Mouse (Mus musculus) limb, embryonic 10.5 days (tissue): ENCODE measurements around the gene Lef1. TPM values are rescaled to one million over a fixed set of nuclear protein-coding genes. Genes with fewer than 3 reads are reported as not detected.

Source experiments
- DNase-seq: peaks from one replicate; pipeline ENCODE4 v3.0.0-alpha.2; 2017; ENCODE audit warnings: low spot score
- H3K27ac ChIP-seq: fragments of 300-500 bp; sonication (generic); 2 replicates; pipeline ENCODE4 v1.5.1; 2016; ENCODE audit warnings: mild to moderate bottlenecking
- H3K27me3 ChIP-seq: fragments of 300-500 bp; sonication (generic); 2 replicates; pipeline ENCODE4 v1.6.1; 2016; ENCODE audit warnings: low read depth, mild to moderate bottlenecking; ENCODE audit not compliant: poor library complexity, severe bottlenecking
- H3K36me3 ChIP-seq: fragments of 300-500 bp; sonication (generic); 2 replicates; pipeline ENCODE4 v1.6.1; 2016; ENCODE audit warnings: mild to moderate bottlenecking, moderate library complexity
- H3K4me1 ChIP-seq: fragments of 300-500 bp; sonication (generic); 2 replicates; pipeline ENCODE4 v1.6.1; 2016
- H3K4me3 ChIP-seq: fragments of 300-500 bp; sonication (generic); 2 replicates; pipeline ENCODE4 v1.5.1; 2016; ENCODE audit warnings: mild to moderate bottlenecking, moderate library complexity
- H3K9me3 ChIP-seq: fragments of 300-500 bp; sonication (generic); replicated peaks from 2 replicates; pipeline ENCODE4 v1.6.1; 2016; ENCODE audit warnings: mild to moderate bottlenecking
- WGBS: fragments of 180-500 bp; shearing (Covaris S2); methylation state at CpG from one replicate; pipeline ENCODE4 v1.1.7; 2016; 5-methylcytosine and 5-hydroxymethylcytosine counted together
- polyA plus RNA-seq: library from polyadenylated mRNA; unstranded; fragments of >200 nt; fragmentation: Nextera tagmentation; extraction: Ambion mirVana; gene quantifications from 2 replicates; pipeline ENCODE4 v1.2.1, GENCODE M21; 2016

Gene Lef1
- polyA plus RNA-seq, 1 experiment from 2014 or later, result 60.1 TPM

DNA sequence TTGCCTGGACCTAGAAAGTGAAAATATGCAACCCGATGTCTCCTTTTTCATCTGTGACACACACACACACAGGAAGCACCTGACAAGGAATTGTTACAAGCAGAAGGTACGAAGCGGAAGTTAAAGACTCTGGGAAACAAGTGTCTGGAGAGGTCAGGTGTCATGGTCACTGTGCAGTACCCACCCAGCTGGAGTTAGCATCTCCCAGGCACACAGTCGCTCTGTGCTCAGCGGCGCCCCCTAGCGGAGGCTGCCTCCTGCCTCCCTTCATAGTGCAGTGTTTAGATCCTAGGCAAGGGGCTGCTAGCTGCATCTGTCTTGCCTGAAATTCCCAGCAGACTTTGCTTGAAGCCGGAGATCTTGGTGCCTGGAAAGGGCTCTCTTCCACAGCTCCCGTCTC is 104.6 kb downstream of the Lef1 start:
- 70% methylated on average over 9 of the region's 9 CpGs for WGBS
- DNase-seq, result peak; percentile 59
- no peaks in the 10 kb centered on the region for H3K27me3 ChIP-seq

DNA sequence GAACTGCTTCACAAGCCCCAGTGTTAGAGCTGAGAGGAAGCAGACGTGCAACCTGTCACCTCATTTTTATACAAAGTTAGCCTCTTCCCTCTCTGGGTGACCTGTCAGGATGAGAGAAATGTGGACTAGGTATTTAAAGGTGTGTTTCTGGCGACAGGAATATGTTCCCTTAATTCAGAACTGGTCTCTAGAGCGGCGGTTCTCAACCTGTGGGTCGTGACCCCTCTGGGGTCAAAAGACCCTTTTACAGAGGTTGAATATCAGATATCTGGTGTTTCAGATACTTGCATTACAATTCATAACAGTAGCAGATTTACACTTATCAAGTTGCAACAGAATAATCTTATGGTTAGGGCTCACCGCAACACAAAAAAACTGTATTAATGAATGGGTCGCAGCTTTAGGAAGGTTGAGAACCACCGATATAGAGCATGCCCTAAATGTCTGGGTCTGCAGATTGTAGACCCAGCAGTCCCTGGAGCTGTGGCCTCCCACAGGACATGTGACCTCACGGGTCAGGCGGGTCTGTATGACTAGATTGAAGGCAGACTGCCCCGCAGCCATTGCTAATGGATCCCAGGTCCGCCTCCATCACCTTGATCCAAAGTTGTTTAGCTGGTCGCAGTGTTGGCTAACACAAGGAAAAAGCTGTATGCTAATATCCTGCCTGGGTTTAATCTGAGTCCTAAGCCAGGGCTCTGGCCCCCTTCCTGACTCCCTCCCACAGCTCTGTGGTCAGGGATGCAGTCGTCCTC is 108.5 kb downstream of the Lef1 start:
- WGBS, result 58% methylated on average over 14 of the region's 14 CpGs
- Histone ChIP-seq H3K9me3 (no peaks in the 10 kb centered on the region), H3K4me3 (no peak overlapping the region), H3K36me3 (peaks cover 43% of the 10 kb centered on the region), H3K27ac (peak overlapping the region; percentile 70), H3K27me3 (no peaks in the 10 kb centered on the region), H3K4me1 (peaks cover 51% of the 10 kb centered on the region)
- no peak for DNase-seq

More for the DNA sequence above, 104.6 kb downstream of the Lef1 start:
- Histone ChIP-seq H3K9me3 (no peaks in the 10 kb centered on the region), H3K36me3 (peaks cover 41% of the 10 kb centered on the region), H3K4me1 (peaks cover 61% of the 10 kb centered on the region), H3K4me3 (no peak overlapping the region), H3K27ac (no peak overlapping the region; the same call in 1 of the 2 replicates)

DNA sequence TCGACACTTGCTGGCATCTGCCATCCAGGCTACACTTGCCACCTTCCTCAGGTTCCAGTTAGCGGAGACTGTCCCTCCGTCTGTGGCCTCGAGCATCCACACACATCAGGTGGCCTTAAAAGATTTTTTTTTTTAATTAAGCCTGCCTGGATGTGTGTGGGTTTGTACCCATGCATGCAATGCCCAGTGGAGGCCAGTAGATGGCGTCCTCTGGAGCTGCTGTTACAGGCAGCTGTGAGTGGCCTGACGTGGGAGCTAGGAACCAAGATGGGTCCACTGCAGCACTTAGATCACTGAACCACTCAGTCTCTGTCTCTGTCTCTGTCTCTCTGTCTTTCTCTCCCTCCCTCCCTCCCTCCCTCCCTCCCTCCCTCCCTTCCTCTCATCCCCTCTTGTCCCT is 117.8 kb downstream of the Lef1 start:
- H3K27ac ChIP-seq, result no peak overlapping the region

DNA sequence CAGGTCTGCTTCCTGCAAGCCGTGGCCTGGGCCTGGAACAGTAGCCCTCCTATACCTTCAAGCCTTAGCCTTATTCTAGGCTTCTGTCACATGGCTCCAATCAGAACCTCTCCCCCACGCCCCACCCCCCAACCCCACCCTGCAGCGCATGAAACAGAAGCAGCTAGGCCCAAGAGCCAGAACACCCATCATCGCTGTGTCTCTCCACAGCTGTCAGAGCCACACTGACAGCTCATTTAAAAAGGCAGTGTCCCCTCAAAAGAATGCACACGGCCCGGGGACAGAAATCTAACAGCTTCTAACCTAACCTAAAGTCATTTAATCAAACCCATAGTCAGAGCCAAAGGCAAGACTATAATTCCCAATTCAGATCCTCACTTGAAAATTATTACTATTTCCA is 126.8 kb downstream of the Lef1 start:
- no peak for DNase-seq
- 69% methylated on average over 6 of the region's 6 CpGs for WGBS
- H3K27ac ChIP-seq, result peak overlapping the region; percentile 76

More for the DNA sequence above, 117.8 kb downstream of the Lef1 start:
- H3K36me3 ChIP-seq, result peaks cover 37% of the 10 kb centered on the region
- H3K4me1 ChIP-seq, result peaks cover 17% of the 10 kb centered on the region
- WGBS, result 67% methylated on average over 6 of the region's 6 CpGs
- H3K27me3 ChIP-seq, result no peaks in the 10 kb centered on the region
- DNase-seq, result no peak
- H3K9me3 ChIP-seq, result no peaks in the 10 kb centered on the region
- no peak overlapping the region for H3K4me3 ChIP-seq

DNA sequence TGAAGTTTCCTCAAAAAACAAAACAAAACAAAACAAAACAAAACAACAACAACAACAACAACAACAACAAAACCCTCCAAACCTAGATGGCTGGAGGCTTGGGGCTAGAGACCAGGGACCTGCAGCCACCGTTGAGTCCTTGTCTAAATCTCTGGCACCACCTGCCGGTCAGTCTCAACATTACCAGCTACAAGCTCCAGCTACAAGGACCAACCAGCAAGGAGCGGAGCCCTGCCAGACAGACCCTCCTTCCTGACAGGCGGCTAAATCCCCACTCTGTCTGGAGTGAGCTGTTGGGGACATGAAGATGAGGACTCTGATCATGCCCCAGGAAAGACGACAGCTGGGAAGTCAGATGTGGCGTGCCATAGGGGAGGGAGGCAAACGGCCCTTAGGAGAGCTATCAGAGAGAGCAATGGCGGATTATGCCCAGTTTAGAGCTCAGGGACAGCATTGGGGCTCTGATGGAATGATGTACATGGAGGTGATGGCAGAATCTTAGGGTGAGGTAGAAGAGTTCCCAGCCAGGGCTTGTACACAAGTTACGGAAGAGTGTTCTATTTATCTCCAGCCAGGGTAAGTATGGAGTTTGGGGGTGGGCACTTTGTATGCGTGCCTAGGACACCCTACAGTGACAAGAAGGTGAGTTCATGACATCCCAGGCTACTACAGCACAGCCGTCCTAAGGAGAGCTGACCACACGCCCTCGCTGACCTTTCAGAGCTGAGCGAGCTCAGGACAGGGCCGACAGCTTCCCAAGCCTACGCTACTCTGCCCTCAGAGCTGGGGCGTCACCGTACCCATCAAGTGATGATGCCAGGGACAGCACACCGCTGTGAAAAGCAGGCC is 127.7 kb downstream of the Lef1 start:
- no peak overlapping the region; the same call in 1 of the 2 replicates for H3K27ac ChIP-seq
- 58% methylated on average over 19 of the region's 19 CpGs for WGBS
- peak; percentile 92 for DNase-seq
- H3K36me3 ChIP-seq, result peaks cover 38% of the 10 kb centered on the region
- H3K27me3 ChIP-seq, result no peaks in the 10 kb centered on the region
- no peak overlapping the region for H3K4me3 ChIP-seq
- peaks cover 17% of the 10 kb centered on the region for H3K4me1 ChIP-seq
- no peaks in the 10 kb centered on the region for H3K9me3 ChIP-seq

More for the DNA sequence above, 126.8 kb downstream of the Lef1 start:
- peaks cover 38% of the 10 kb centered on the region for H3K36me3 ChIP-seq
- no peak overlapping the region for H3K4me3 ChIP-seq
- H3K4me1 ChIP-seq, result peaks cover 18% of the 10 kb centered on the region
- H3K9me3 ChIP-seq, result no peaks in the 10 kb centered on the region
- H3K27me3 ChIP-seq, result no peaks in the 10 kb centered on the region

DNA sequence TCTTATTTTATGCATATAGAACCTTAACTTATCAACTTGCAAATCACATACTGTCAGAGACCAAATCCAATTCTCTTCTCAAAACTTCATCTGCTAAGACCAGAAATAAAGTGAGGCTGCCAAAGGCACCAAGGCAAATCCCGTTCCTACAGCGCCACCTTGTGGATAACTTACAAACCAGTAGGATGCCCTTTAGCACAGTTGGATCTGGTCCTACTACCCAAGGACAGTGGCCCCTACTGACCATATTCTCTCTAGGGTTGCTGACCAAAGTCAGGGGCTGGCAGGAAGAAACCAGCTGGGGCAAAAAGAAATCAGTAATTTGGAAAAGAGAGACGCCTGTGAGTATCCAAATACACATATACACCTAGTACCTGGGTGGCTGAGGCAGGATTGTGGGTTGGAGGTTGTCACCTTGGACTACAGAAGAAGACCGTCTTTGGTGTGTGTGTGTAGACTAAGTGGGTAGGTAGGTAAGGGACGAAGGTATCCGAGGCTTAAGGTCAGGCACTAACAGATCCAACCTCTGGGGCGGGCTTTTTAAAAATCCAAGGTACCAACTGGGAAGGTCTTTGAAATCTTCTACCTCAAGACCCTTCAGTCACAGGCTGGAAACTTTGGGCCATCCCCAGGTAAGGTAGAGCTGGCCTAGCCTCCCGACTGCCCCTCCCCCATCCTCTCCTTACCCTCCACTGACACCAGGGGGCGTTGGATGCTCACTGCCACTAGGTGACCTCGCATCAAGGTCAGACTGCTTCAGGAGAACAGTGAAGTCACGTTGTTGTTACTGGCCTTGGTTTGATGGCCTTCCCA is 135.7 kb downstream of the Lef1 start:
- peaks cover 34% of the 10 kb centered on the region for H3K4me1 ChIP-seq
- peak; percentile 75 for DNase-seq
- H3K9me3 ChIP-seq, result no peaks in the 10 kb centered on the region
- H3K36me3 ChIP-seq, result peaks cover 50% of the 10 kb centered on the region
- WGBS, result 59% methylated on average over 11 of the region's 11 CpGs
- no peak overlapping the region for H3K4me3 ChIP-seq
- H3K27ac ChIP-seq, result no peak overlapping the region
- no peaks in the 10 kb centered on the region for H3K27me3 ChIP-seq

DNA sequence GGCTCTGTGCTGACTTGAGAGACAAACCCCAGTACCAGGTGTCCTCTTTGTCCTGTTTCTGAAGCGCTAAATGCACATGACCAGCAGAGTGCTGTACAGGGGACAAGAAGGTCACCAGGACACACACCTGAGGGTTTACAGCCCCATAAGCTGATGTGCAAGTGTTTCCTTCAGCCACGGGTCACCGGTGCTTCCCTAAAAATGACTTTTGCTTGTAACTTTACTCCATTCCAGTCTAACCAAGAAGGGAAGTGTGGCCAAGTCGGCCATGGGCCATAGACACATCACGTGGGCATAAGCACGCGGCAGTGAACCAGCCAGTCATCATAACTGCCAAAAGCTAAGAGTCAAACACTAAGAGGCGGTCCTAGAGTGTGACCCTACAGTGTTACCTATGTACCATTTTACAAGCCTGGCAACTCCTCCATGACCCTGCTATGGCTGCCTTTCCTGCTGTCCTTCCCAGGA is 136.3 kb downstream of the Lef1 start:
- Histone ChIP-seq H3K9me3 (no peaks in the 10 kb centered on the region), H3K27ac (no peak overlapping the region), H3K27me3 (no peaks in the 10 kb centered on the region), H3K36me3 (peaks cover 45% of the 10 kb centered on the region), H3K4me3 (no peak overlapping the region), H3K4me1 (peaks cover 39% of the 10 kb centered on the region)
- no peak for DNase-seq
- WGBS, result 89% methylated on average over 8 of the region's 8 CpGs

DNA sequence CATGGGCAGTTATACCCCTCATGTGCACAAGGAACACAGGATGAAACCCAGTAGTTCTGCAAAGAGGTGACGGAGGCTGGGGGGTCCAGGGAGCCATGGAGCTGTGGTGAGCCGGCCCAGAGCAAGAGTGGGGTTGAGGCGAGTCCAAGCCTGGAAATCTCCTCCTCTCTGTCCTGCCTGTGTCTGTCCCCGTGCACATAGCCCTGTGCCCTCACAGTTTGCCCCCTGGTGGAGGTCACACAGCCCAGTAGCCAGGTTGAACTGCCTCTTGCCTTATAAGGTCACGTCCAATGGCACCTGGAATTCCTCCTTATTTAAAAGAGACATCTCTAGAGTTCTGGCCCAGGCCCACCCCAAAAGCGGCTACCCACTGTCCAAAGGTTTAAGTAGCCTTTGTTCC is 137.2 kb downstream of the Lef1 start:
- no peaks in the 10 kb centered on the region for H3K27me3 ChIP-seq
- H3K9me3 ChIP-seq, result no peaks in the 10 kb centered on the region
- peaks cover 39% of the 10 kb centered on the region for H3K4me1 ChIP-seq
- 83% methylated on average over 6 of the region's 6 CpGs for WGBS
- H3K36me3 ChIP-seq, result peaks cover 38% of the 10 kb centered on the region
- H3K4me3 ChIP-seq, result no peak overlapping the region
- no peak overlapping the region for H3K27ac ChIP-seq
- DNase-seq, result no peak

DNA sequence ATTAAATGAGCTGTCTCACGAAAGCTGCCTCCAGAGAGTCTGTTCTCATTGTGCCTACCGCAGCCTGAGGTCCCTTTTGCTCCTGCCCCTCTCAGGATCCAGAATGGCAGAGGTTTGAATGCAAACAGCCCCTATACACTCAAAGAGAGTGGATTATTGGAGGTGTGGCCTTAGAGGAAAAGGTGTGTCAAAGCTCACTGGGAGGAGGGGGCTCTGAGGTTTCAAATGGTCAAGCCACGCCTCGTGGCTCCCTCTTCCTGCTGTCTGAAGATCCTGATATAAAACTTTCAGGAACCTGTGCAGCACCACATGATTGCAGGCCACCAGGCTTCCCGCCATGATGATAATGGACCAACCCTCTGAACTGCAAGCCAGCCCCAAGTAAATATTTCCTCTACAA is 137.6 kb downstream of the Lef1 start:
- Histone ChIP-seq H3K27me3 (no peaks in the 10 kb centered on the region), H3K4me1 (peaks cover 34% of the 10 kb centered on the region), H3K4me3 (no peak overlapping the region), H3K36me3 (peaks cover 34% of the 10 kb centered on the region), H3K27ac (no peak overlapping the region), H3K9me3 (no peaks in the 10 kb centered on the region)
- WGBS, result 90% methylated on average over 5 of the region's 5 CpGs
- DNase-seq, result no peak

DNA sequence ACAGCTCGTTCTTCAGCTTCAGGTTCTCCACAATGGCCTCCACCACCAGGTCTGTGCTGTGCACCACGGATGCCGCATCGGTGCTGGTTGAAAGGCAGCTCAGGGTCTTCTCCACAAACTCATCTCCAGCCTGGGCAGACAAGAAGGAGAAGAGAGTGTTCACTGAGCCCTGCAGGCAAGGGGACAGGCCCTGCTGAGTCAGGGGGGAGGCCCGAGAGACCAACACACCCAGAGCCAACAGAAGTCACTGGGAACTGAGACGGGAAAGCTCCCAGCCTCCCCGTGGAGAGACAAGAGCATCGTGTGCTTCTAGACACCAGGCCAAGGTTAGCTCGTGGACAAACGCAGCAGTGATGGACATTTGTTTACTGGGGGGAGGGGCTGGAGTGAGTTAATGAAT is 138.2 kb downstream of the Lef1 start:
- 92% methylated on average over 10 of the region's 10 CpGs for WGBS
- Histone ChIP-seq H3K9me3 (no peaks in the 10 kb centered on the region), H3K36me3 (peaks cover 34% of the 10 kb centered on the region), H3K4me1 (peaks cover 29% of the 10 kb centered on the region), H3K27ac (0 out of 2 replicates have a peak overlapping the region, but pooled peaks have one; percentile 19), H3K4me3 (no peak overlapping the region), H3K27me3 (no peaks in the 10 kb centered on the region)
- DNase-seq, result no peak

DNA sequence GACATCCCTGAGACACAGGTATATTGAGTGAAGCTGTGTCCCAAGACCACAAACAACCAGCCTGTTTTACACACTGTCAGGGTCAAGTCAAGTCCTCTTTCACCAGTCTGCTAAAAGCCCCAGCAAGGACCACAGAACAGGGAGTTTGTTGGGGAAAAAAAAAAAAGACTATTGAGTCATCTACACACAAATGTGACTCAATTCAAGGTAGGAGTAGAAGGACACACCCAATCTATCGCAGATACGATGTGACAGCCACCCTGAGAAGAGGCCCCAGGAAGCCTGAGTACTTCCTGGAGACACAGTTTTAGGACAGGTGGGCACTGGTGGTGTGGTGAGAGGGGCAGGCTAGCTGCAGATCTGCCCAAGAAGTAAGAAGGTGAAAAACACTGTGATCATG is 140.0 kb downstream of the Lef1 start:
- WGBS, result 88% methylated on average over 2 of the region's 2 CpGs
- no peaks in the 10 kb centered on the region for H3K9me3 ChIP-seq
- peaks cover 44% of the 10 kb centered on the region for H3K36me3 ChIP-seq
- DNase-seq, result no peak
- peaks cover 10% of the 10 kb centered on the region for H3K4me1 ChIP-seq
- no peaks in the 10 kb centered on the region for H3K27me3 ChIP-seq
- no peak overlapping the region for H3K27ac ChIP-seq
- H3K4me3 ChIP-seq, result no peak overlapping the region

DNA sequence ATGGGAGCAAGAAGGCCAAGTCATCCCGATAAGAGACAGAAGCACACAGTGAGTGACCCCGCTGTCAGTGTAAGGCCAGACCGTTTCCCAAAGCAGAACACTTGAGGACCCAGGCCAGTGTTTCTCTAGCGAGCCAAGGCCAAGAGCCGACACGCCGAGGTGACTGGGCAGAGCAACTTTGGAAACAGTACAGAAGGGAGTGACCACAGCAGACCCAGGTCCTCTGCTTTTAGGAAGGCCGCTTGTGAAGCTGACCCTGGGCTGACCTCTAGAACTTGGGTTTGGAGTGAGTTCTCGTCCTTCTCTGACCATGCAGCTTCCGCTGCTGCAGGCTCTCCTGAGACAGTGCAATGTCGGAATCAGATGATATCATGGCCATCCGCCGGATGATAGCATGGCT is 140.7 kb downstream of the Lef1 start:
- Histone ChIP-seq H3K36me3 (peaks cover 43% of the 10 kb centered on the region), H3K9me3 (no peaks in the 10 kb centered on the region), H3K27ac (no peak overlapping the region), H3K4me1 (peaks cover 8% of the 10 kb centered on the region; the same call in 1 of the 2 replicates), H3K4me3 (no peak overlapping the region), H3K27me3 (no peaks in the 10 kb centered on the region)
- WGBS, result 88% methylated on average over 13 of the region's 13 CpGs
- DNase-seq, result no peak
